ENCODE assay signal across 8 mouse cellular contexts in the genomic region with DNA sequence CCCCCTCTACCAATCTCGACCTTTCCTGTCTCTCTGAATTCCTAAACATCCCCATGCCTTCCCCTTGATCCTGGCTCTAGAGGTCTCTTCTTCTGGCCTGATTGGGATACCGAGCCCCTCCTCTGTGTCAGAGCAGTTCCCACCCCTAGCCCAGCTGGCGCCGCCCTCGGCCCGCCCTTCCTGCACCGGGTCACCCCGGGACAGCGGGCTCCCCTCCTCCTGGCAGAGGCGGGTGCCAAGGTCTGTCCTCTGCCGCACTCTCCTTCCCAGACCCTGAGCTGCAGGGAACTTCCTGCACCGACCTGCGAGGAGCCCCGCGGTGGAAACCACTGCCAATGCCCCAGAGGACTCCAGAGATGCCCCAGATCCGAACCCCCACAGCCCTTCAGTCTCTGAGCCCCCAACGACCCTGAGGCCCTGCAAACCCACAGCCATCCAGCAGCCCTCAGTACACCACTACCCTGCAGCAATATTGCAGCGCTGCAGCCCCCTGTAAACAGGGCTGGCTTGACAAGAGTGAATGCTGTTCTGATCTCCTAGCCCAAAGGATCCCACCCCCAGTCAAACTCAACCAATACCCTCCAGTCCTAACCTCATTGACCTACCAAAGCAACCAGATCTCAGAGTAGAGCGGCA. TPM values are rescaled to one million over a fixed set of nuclear protein-coding genes. Genes with fewer than 3 reads are reported as not detected.
DNase-seq lines count a peak whose midpoint lies in the region; ATAC-seq and TF ChIP-seq lines count a peak whose summit lies in the region.
"Had no signal": no experiment of that assay in that cellular context is flagged by ENCODE, and none has a peak within 500 bp of the region (broad histone marks: within the 10 kb centered on the region; RNA-seq: fewer than 3 reads in every experiment).

No protein-coding gene starts in this region.

- DNase-seq in adrenal gland, postnatal 25 days: peak; percentile 72
- DNase-seq in embryo, embryonic 10.5 days (ENCODE audit: low spot score): peak; percentile 13
- DNase-seq in heart, adult 11 months: peak; percentile 98
- no peak for DNase-seq in limb, embryonic 14.5 days (ENCODE audit: low spot score)
- DNase-seq in thymus, postnatal 14 days: peak; percentile 40

- 0 out of 2 replicates have a peak, but pooled peaks cover 7% of the 10 kb centered on the region for H3K4me1 ChIP-seq in intestine, embryonic 15.5 days (replicated peaks)
- H3K4me1 ChIP-seq in limb, embryonic 14.5 days (ENCODE audit: control insufficient read depth, insufficient read depth, low read length): peaks cover 5% of the 10 kb centered on the region
- H3K4me1 ChIP-seq in midbrain, embryonic 15.5 days: peaks cover 3% of the 10 kb centered on the region; the same call in 1 of the 2 replicates

- TF ChIP-seq POLR2A in limb, embryonic 14.5 days (IDR thresholded peaks at IDR 0.05; ENCODE audit: borderline replicate concordance, extremely low read depth, insufficient read depth, insufficient read length): no peak

- peak overlapping the region; percentile 45 for H3K4me2 ChIP-seq in intestine, embryonic 15.5 days (replicated peaks)
- H3K4me2 ChIP-seq in limb, embryonic 14.5 days (replicated peaks; ENCODE audit: low read depth, low read length, severe bottlenecking): peak overlapping the region; percentile 29; the same call in 1 of the 2 replicates
- H3K4me2 ChIP-seq in midbrain, embryonic 15.5 days: peak overlapping the region; percentile 27

- no peaks in the 10 kb centered on the region for H3K36me3 ChIP-seq in intestine, embryonic 15.5 days
- no peaks in the 10 kb centered on the region for H3K36me3 ChIP-seq in limb, embryonic 14.5 days (ENCODE audit: control insufficient read depth, insufficient read depth, low read length)
- H3K36me3 ChIP-seq in midbrain, embryonic 15.5 days (replicated peaks): no peaks in the 10 kb centered on the region

- H3K9me3 ChIP-seq in intestine, embryonic 15.5 days: no peaks in the 10 kb centered on the region
- H3K9me3 ChIP-seq in limb, embryonic 14.5 days (ENCODE audit: control insufficient read depth, low read length): no peaks in the 10 kb centered on the region
- H3K9me3 ChIP-seq in midbrain, embryonic 15.5 days: no peaks in the 10 kb centered on the region

- no peak overlapping the region for H3K27ac ChIP-seq in intestine, embryonic 15.5 days
- H3K27ac ChIP-seq in limb, embryonic 14.5 days (replicated peaks; ENCODE audit: low read depth, low read length): no peak overlapping the region
- H3K27ac ChIP-seq in midbrain, embryonic 15.5 days: no peak overlapping the region

- no peak overlapping the region for H3K9ac ChIP-seq in intestine, embryonic 15.5 days
- no peak overlapping the region for H3K9ac ChIP-seq in limb, embryonic 14.5 days (ENCODE audit: low read depth, low read length, severe bottlenecking)
- H3K9ac ChIP-seq in midbrain, embryonic 15.5 days: no peak overlapping the region

- ATAC-seq in intestine, embryonic 15.5 days: peak; percentile 72
- ATAC-seq in limb, embryonic 14.5 days (ENCODE audit: low FRiP score, low read depth): no peak; the same call in 1 of the 2 replicates
- peak; percentile 68 for ATAC-seq in midbrain, embryonic 15.5 days (replicated peaks)

- H3K27me3 ChIP-seq in intestine, embryonic 15.5 days (replicated peaks): no peaks in the 10 kb centered on the region
- no peaks in the 10 kb centered on the region for H3K27me3 ChIP-seq in limb, embryonic 14.5 days (ENCODE audit: control insufficient read depth, insufficient read depth, low read length)
- H3K27me3 ChIP-seq in midbrain, embryonic 15.5 days (replicated peaks): no peaks in the 10 kb centered on the region

- H3K4me3 ChIP-seq in intestine, embryonic 15.5 days (replicated peaks): no peak overlapping the region
- no peak overlapping the region for H3K4me3 ChIP-seq in limb, embryonic 14.5 days (replicated peaks; ENCODE audit: low read length)
- no peak overlapping the region for H3K4me3 ChIP-seq in midbrain, embryonic 15.5 days
- H3K4me3 ChIP-seq: myocyte had no signal

- WGBS in intestine, embryonic 15.5 days: 8% methylated on average over 19 of the region's 19 CpGs
- WGBS in limb, embryonic 14.5 days: 10% methylated on average over 19 of the region's 19 CpGs
- 9% methylated on average over 19 of the region's 19 CpGs for WGBS in midbrain, embryonic 15.5 days

RNA-seq across cellular contexts. Expression of gene Thrb, which starts 27.1 kb away (rescaled TPM):
- 77.2 and 125 TPM in 2 replicates for total RNA-seq in adrenal gland, postnatal 25 days (2021)
- 5.3 and 6.5 TPM in 2 replicates for polyA plus RNA-seq in intestine, embryonic 15.5 days (2015; fragmentation: Nextera tagmentation; extraction: Ambion mirVana)
- polyA plus RNA-seq in limb, embryonic 14.5 days (2012; rRNA removed): 0.87 and 1.3 TPM in 2 replicates
- 2.1 and 3.9 TPM in 2 replicates for polyA plus RNA-seq in limb, embryonic 14.5 days (2014; fragmentation: Nextera tagmentation; extraction: Ambion mirVana)
- 2.3 TPM in 2 replicates for polyA plus RNA-seq in midbrain, embryonic 15.5 days (2015; fragmentation: Nextera tagmentation; extraction: Ambion mirVana)
